Mouse (Mus musculus): Measurements from ENCODE around the gene Slc17a7.
"Not testable (repeated sequence)": the region's sequence is repeated elsewhere in the genome, so short reads cannot be mapped to it uniquely, and the experiment has no call there.

Gene Slc17a7

DNA sequence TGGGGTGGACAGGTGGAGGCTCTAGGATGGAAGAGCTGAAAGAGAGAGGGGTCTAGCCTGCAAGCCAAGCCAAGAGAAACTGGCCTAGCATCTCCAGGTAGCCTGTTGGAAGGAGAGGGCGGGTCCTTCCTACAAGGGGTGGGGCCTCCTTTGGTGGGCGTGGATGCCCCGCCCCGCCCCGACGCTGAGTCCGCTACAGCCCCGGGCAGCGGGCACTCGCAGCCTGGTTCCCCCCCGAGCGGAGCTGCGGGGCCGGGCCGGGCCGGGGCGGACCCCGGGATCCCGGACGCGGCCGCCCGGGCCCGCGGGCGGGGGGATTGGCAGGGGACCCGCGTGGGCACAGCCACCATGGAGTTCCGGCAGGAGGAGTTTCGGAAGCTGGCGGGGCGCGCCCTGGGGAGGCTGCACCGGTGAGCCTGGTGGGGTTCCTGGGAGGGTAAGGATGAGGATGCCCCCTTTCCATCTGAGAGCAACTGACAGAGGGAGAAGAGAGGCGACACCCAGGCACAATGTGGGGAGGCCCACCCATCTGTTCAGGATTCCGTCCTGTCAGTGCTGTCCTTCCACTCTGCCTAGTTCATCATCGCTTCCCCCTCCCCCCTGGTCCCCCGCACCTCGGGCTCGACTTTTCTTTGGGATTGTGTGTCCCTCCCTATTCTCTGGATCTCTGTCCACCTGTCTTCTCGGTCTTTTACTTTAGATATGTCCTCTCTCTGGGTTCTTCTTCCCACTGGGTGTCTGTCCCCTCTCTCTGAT is at the start of gene Slc17a7:
Gene Slc17a7 (plus strand): TSS at position 215 of the 756 bp plus-strand sequence.
- DNase-seq, result peak; percentile 48

DNA sequence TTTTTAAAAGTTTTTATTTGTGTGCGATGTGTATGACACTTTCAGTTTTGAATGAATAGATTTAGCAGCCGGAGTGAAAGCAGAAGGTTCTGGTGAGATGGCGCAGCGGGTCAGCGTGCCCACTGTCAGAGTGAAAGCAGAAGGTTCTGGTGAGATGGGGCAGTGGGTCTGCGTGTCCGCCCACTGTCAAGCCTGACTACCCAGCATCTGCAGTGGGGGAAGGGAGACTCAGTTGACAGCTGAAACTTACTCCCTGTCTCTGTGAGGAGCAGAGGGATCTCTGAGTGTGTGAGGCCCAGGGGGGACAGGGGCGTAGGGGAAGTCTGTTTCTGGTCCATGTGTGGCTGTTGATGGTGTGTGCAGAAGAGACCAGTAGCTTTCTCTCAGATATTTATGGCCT is 46.2 kb upstream of the Slc17a7 start:
- no peak for DNase-seq

DNA sequence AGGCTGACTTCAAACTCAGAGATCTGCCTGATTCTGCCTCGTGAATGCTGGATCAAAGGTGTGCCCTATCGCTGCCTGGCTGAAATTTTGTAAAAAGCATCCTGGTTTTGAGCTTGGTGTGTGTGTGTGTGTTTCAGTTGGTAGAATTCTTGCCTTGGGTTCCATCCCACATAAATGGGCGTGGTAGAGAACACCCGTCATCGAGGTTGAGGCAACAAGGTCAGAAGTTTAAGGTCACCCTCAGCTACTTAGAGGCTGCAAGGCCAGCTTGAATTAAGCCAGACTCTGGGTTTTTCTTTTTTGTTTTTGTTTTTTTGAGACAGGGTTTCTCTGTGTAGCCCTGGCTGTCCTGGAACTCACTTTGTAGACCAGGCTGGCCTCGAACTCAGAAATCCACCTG is 45.4 kb upstream of the Slc17a7 start:
- no peak for DNase-seq

DNA sequence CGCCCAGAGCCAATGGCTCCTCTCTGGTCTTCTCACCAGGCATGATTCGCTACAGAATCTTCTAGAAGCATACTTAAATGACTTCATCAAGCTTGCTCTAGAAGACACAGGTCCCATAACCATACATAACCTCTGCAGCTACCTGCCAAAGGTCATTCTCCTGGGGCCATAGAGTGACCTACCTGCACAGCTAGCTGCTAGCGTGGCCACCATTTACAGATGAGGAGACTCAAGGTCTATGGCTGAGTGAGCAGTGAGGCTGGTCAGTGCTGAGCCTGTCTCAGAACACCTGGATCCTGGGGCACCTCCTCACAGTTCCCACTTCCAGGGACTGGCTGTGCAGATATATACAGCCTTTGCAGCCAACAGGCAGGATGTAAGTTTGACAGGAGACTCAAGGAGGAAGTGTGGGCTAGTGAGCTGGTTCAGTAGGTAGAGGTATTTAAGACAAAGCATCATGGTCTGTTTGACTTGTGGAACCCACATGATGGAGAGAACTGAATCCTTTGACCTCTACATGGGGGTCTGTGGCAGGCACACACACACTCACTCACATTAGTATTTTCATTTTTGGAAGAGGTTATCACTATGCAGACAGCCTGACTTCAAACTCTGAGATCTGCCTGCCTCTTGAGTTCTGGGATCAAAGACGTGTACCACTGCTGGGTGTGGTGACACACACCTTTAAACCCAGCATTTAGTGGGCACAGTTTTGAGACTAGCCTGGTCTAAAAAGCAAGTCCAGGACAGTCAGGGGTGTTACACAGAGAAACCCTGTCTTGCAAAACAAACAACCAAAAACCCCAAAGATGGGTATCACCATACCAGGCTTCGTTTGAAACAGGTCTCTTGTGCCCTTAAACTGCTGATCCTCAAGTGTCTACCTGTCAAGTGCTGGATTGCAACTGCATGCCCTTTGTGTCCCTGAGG is 43.7 kb upstream of the Slc17a7 start:
- no peak for DNase-seq

DNA sequence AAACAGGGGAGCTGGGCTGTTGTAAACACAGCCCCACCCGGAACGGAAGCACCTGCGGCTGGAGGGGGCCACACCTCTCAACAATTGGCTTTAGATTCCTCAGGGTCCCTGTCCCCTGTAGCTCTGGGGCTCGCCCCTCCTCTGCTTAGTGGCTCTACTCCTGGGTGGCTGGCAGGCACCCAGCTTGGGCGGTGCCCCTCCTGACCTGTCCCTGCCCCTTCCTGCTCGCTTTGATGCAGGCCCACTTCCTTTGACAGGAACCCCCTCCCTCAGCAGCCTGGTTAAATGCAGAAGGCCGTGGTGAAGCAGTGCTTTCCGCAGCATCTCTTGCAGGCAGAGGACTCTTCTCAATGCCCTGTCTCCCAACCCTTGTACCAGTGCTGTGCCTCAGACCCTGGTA is 42.3 kb upstream of the Slc17a7 start:
- no peak for DNase-seq

DNA sequence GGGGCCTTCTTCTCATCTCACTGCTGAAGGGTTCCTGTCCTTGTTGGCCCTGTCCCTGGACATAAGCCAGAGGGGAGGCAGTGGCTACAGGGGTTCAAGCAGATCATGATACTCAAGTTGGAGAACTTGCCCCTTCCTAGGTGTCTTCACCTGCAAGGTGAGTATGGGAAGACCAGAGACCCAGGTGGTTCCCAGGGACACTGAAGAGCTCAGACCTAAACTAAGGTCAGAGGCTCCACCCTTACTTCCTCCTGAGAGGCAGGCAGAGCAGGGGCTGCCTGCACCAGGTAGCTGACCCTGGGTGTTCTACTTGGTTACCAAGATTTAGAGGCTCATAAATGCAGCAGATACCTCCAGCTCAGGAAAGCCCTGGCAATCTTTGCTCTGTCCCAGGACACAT is 41.8 kb upstream of the Slc17a7 start:
- no peak for DNase-seq

DNA sequence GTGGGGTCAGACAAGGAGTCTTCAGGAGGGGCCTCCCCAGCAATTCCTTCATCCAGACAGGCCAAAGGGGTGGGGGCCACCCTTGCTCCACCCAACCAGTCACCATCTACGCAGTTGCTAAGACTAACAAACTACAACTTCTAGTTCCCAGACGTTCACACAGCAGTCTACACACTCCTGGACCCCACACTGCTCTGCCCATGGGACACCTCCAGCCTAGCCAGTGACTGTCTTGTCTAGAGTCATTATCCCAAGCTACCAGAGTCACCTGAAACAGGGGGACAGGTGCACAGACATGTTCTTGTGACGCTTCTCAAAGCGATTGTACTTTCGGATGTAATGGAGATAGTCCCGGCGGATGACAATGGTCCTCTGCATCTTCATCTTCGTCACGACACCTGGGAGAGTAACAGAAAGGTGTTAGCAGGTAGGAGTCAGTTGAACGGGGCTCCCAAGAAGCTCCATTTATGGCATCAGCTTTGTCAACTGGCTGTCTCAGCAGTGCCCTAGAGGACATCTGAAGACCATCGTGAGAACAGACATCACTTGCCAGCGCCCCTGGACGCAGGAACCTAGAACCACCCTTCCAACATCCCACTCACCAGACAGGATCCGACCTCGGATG is 41.1 kb upstream of the Slc17a7 start:
- DNase-seq, result no peak

DNA sequence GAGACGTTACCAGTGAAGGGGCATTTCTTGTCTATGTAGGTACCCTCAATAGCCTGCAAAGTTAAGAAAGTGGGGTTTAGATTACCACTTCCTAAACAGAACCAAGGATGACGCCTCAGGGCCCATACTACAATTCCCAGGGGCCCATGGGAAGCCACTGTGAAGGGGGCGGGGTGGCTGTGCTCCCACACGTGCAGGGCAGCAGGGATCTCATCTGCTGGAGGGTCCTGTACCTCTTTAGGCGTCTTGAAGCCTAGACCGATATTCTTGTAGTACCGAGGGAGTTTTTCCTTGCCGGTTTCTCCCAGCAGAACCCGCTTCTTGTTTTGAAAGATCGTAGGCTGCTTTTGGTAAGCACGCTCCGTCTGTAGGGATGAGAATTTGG is 40.6 kb upstream of the Slc17a7 start:
- no peak for DNase-seq

DNA sequence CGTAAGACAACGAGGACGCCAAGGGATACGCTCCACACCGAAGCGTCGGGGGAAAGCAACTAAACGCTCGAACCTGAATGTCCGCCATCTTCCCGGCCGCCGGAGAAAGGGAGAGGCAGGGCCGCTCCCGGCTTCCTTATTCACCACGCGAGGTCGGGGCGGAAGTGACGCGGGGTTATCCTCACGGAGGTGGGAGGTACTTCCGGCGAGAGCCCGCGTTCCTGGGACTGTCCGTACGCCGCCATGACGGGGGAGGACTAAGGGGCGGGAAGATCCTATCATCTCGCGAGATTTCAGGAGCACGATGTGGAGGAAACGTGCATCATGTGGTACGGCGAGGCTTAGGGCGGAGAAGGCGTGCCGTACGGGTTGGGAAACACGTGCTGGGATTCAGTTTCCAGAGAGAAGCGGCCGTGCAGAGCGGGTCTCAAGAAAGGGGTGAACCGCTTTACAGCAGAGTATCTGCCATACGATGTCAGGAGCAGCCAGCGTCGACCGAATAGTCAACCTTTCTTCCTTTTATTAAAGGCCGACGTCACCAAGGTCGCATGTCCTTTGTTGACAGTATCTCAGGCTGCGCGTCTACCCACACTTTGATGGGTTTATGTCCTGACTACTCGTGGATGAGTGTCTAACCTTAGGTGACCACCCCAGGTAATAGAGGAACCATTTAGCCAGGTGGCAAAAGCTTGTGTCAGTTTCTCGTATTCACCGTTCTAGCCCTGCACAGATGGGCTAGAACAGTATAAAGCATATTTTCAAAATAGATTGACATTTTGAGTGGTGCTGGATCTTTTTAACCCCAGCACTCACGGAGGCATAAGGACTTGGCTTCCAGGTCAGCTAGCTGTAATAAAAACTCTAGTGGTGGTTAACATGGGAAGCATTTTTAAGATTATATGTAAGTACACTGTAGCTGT is 39.3 kb upstream of the Slc17a7 start, which contains the start of gene Rps11:
Gene Rps11 (minus strand): TSS at position 216 of the 920 bp plus-strand sequence.
- peak; percentile 96 for DNase-seq

DNA sequence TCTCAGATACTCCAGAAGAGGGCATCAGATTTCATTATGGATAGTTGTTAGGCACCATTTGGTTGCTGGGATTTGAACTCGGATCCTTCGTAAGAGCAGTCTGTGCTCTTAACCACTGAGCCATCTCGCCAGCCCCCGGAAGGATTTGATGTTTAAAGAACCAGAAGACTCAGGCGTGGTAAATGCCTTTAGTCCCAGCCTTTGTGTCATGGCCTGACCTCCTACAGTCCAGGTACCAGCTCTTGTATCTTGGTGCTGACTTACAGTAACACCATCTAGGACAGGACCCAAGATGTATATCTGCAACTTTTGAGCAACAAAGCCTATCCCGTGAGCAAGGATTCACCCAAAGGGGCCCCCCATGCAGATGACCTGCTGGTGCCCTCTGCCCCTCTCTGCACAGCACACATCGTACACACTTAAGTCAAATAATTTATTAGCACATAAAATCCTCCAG is 38.6 kb upstream of the Slc17a7 start:
- DNase-seq, result no peak

DNA sequence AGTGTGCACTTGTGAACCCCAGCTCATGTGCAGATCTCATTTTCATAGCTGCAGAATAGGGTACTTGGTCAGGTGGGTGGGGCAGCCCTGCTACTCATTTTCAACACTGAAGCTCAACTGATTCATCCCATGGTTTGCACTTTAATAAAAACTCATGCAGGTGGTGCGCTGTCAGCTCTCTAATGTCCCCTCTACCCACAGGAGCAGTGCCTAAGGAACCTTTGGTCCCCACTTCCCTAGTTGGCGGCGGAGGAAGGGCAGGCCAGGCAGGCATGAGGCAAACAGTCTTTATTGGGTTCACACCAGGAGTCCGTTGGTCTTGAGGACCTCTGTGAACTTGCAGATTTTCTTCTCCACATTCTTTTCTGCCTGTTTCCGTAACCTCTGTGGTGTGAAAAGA is 38.1 kb upstream of the Slc17a7 start:
- DNase-seq, result not testable (repeated sequence)

DNA sequence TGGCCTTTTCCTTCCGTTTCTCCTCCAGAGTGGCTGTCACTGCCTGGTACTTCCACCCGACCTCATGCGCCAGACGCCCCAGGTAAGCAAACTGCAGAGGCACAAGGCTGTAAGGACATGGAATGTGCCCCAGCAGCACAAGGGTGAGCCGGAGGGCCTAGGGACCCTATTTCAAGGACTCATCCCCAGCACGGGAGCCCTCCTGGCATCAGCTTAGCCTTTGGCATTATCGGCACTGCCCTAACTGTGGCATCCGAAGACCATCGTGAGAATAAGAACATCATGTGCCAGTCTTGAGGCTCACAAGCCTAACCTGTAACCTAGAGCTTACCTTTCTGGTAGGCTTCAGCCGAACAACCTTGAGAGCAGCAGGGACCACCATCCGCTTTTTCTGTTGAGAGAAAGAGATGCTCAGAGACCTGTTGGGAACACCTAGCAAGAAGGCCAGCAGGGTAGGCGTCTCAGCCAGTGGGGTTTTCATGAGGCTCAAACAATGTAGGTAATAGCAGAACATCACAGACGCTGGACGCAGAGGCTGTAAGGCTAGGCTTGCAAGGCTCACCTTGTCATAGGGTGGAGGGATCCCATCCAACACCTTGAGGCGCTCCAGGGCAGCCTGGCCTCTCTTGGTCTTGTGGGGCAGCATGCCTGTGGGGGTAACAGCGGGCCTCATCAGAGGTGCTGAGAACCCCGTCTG is 37.5 kb upstream of the Slc17a7 start:
- DNase-seq, result no peak

DNA sequence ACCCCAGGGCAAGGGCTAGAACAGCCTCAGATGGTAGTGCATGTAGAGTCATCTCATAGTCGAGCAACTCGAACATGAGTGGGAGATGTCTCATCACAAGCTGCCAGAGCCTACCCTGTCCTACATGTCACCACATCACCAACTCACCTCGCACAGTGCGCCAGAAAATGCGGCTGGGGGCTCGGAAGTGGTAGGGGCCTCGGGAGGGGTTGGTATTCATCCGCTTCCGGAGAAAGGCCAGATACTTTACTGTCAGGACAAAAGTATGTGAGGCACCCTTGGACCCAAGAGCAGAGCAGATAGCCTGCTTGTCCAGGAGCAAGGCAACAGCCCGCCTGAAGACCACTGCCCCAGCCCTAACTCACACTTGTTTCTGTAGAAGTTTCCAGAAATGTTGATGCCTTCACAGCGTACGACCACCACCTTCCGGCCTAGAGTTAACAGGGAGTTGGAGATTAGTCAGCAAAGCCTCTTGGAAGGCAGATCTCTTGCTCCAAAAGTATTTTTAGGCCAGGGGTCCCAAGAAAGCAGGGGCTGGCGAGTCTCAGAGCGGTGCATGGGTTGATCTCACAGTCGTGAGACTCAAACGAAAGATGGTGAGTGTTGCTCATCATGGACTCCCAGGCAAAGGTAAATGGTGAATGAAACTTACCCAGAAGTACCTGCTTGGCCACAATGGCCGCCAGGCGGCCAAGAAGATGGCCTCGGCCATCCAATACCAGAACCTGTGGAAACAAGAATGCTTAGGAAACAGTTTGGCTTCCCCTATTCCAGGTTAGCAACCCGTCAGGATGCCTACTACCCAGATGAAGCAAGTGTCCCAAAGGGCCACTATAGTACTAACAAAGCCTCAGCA is 36.7 kb upstream of the Slc17a7 start:
- no peak for DNase-seq

DNA sequence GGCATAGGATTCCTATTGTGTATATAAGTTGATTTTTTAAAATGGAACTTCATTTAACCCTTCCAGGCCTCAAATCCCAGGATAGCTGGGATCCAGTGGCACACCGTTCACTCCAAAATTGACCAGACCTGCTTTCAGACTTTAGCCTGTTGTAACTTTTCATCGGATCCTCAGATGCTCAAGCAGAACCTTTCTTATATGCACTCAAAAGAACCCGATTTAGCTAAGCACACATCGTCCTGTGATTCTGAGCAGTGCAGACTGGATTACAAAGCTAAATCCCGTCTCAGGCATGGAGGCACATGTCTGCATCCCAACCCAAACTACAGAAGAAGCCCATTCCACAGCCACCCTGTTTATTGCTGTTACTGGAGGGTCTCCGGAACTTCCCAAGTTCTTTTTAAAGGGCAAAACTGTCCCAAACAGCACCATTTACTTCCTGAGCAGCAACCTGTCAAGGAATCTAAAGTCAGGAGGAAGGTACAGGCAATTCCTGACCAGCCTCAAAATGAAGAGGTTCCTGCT is 36.0 kb upstream of the Slc17a7 start:
- no peak for DNase-seq

DNA sequence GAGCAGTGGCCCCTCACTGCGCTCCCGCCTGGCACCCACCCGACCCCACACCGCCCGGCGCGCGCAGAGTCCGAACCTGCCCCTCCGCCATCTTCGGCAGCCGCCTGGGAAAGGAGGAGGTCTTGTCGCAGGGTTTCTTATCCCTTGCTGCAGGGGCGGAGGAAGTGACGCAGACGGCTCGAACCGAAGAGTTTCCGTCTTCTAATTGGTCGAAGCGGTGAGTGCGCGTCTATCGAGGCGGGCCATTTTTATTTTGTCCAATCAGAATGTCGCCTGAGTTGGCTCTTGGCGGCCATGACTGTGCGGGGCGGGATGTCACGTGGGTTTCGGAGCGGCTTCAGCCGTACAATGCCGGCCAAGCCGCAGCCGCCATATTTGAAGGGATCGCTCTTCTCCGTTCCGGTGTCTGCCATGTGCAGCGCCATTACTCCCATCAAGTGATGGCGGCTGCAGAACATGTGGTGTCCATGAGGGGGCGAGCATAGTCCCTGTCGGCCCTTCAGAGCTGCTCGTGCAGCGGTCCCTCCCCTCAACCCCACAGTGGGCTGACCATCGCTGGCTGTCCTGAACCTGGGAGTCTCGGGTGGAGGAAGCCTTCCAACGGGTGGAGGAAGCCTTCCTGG is 35.0 kb upstream of the Slc17a7 start, which contains the start of gene Rpl13a:
Gene Rpl13a (minus strand): TSS at position 138 of the 623 bp plus-strand sequence.
- DNase-seq, result peak; percentile 93

DNA sequence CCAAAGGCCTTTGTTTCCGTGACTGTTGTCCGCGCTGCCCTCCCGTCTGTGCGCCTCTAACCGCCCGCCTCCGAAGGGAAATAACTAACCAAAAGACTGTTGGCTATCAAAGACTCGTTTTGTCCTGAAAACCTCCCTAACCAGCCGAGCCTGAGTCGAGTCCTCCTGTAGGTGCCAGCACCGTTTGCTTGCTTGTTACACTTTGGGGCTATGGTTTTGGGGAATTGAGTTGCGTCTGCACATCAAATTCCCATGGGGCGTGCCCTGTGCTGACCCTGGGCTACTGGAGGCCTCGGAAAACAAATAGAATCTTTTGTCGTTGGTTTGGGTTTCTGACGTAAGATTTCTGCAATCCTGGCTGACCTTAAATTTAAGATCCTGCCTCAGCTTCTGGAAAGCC is 34.4 kb upstream of the Slc17a7 start:
- no peak for DNase-seq

DNA sequence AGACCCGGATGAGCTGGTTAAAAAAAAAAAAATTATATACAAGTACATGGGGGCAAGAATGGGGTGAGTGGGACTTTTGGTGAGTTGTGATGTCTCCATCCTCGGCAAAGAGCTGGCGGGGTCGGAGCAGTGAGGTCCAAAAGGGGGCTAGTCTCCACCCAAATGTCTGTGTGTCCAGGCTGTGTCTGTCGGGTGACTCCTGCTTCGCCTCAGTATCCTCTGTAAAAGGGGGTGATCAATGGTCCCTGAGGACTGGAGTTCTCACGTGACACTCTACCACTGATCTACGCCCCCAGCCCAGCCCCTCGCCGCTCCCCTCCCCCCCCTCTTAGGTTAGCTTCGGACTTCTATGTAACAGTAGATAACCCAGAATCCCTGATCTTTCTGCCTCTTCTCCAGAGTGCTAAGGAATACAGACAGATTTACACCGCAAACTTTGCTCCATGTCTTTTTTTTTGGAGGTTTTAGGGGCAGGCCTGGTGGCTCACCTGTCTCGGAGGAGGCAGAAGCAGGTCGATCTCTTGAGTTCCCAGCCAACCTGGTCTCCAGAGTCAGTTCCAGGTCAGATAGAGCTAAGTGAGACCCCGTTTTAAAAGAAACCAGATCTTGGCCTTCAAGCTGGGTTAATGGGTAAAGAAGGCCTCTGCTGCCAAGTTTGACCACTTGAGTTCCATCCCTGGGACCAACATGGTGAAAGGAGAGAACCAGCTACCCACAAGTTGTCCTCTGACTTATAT is 33.8 kb upstream of the Slc17a7 start:
- DNase-seq, result no peak

DNA sequence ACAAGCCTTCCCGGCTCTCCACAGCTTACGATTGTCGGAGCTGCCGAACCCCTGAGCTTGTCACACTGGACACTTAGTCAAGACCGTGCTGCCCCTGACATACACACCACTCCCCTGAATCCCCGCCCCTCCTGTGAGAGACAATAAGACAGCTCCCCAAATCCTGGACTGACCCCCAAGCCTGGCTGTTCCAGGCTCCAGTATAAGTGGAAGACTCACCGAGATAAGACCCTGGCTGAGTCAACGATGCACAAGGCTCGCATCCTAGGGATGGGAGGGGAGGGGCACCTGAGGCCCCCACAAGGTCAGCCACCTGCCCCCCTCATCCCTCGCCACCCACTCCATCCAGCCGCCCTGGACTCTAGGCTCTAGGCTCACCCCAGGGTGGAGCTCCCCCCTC is 31.9 kb upstream of the Slc17a7 start:
- no peak for DNase-seq

Data from right cerebral cortex, postnatal 4 days (tissue).